Mouse (Mus musculus) gastrocnemius, postnatal 4 days (tissue): Measurements from ENCODE around the gene Taf6l. TPM values are rescaled to one million over a fixed set of nuclear protein-coding genes. Genes with fewer than 3 reads are reported as not detected.

Source experiments
- DNase-seq, 2 experiments: peaks; one replicate each; pipeline ENCODE4 v3.0.0; 2021 to 2022; ENCODE audit warnings: low spot score in 2 of 2, mixed read lengths in 2 of 2
- long read RNA-seq, 2 experiments: library from polyadenylated mRNA; stranded (forward); transcript quantifications; one replicate each; pipeline ENCODE4 v2.0.0; 2021
- total RNA-seq, 2 experiments: library from RNA; stranded (reverse); gene quantifications; 2 replicates each; pipeline ENCODE4 v1.2.3; 2021

Taf6l gene
- 10 to 100 TPM; 15.5 to 16.9 TPM for total RNA-seq
- long read RNA-seq, experiment 1, transcript Taf6l-205 (12 exons, 2,065 nt) = major isoform, 22 of 27 reads
- long read RNA-seq, experiment 1, partial matches to known transcripts = 1 of 27 reads
- long read RNA-seq, experiment 1, other reads (novel, unspliced or antisense) = 3 of 27 reads
- long read RNA-seq, experiment 2, transcript Taf6l-205 (12 exons, 2,065 nt) = major isoform, 22 of 36 reads
- long read RNA-seq, experiment 2, transcript Taf6l-210 (11 exons, 2,006 nt) = minor isoform, 7 of 36 reads
- long read RNA-seq, experiment 2, partial matches to known transcripts = 1 of 36 reads
- long read RNA-seq, experiment 2, other reads (novel, unspliced or antisense) = 5 of 36 reads

DNA sequence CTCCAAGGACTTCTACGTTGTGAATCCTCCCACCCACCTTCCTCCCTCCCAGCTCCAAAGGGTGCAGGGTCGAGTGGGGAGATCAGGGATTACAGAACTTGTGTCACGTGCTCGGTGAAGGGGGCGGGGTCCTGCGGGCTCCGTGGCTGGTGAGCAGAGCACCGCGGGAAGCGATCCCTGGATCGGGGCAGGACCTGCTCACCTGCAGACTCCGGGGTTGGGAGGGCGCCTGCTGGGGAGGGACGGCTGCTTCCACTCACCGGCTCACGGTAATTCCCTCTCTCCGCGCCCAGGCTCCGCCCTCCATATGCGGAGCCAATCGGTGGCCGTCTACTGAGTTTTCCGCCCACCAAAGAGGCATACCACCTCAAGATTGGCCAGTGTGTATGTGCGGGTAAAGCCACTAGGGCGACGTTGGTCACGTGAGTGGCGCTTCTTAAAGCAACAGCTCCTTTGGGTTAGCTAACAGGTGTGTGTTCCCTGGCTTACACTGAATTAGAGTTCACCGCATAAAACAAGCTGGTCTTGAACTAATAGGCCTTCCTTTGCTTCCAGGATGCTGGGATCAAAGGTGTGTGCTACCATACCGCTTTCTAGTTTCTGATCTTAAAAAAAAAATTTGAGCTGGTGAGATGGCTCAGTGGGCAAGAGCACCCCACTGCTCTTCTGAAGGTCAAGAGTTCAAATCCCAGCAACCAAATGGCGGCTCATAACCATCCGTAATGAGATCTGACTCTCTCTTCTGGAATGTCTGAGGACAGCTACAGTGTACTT lies at the start of gene Taf6l:
Taf6l (minus strand) TSS at position 410 of the 774 bp plus-strand sequence.
- peak; percentile 54 to 86 for DNase-seq

DNA sequence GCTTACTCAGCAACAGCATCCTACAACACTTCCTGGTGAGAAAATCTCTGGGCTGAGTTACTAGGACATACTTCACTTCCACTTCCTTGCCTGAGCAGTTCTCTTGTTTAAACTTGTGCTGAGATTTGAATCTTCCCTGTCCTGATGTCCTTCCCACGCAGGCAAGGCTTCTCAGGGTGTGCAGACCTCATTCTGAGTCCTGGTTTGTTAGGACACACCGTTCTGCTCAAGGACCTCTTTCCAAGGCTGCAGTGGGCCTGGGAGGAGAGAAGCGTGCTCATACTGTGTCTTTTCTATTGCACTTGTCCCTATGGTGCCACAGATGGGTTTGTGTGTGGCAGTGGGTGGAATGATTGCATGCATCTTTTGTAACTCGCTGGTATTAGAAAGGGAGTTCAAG lies 46.8 kb upstream of the Taf6l start:
- no peak for DNase-seq

DNA sequence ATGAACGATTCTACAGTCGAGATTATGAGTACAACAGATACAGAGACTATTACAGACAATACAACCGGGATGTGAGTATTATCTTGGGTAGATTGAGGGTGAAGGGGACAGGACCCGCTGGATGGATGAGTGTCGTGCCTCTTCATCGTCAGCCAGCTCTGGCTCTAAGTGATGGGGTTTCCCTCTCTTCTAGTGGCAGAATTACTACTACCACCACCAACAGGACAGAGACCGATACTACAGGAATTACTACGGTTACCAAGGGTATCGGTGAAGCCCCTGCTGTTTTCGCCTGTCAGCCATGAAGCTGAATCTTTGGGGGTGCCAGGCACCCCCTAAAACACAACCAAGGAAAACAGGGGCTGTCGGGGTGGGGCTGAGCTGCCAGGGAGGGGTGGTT lies 45.0 kb upstream of the Taf6l start:
- DNase-seq = no peak

DNA sequence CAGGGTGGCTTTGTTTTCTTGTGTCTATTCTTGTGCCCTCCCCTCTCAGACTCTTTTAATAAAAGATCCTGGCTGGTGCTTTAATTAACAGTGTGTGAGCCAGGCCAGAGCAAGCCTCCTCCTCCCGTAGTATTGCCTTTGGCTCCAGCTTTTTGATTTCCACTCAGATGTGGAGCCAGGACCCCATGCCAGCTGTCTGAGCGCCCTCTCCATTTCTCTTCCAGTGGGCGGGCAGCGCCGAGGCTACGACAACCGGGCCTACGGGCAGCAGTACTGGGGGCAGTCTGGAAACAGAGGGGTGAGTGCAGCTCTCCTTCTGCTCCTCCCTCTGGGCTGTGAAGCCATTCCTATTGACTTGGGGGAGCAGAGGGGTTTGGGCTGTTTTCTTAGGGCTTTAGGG lies 44.4 kb upstream of the Taf6l start:
- DNase-seq = no peak

DNA sequence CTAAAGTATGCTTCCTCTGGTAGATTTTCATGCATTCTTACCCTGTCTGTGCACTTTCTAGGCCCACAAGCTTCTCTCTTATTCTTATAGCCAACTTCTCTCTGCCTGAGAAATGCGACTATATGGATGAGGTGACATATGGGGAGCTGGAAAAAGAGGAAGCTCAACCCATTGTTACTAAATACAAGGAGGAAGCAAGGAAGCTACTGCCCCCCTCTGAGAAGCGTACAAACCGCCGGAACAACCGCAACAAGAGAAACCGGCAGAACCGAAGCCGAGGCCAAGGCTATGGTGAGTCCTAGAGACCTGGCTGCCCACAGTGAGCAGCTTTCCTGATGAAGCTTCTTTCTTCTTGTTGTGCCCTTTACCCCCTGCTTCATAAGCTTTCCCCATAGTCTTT lies 43.4 kb upstream of the Taf6l start, which contains the start of gene AC129217.1:
AC129217.1 (plus strand) TSS at position 114 of the 400 bp plus-strand sequence.
- no peak for DNase-seq

DNA sequence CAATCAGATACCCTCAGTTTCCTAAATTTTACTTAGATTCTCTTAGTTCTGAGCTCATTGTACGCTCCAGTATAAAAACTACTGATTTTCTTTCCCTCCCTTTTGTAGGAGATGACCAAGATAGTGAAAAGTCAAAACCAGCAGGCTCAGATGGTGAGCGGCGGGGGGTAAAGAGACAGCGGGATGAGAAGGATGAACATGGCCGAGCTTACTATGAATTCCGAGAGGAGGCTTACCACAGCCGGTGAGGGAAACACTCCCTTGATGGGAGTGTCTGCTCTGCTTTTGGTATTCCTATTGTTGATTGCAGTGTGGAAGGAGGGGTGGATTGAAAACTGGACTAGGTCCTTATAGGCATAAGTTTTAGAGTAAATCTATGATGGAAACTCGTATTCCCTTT lies 36.5 kb upstream of the Taf6l start:
- no peak for DNase-seq

DNA sequence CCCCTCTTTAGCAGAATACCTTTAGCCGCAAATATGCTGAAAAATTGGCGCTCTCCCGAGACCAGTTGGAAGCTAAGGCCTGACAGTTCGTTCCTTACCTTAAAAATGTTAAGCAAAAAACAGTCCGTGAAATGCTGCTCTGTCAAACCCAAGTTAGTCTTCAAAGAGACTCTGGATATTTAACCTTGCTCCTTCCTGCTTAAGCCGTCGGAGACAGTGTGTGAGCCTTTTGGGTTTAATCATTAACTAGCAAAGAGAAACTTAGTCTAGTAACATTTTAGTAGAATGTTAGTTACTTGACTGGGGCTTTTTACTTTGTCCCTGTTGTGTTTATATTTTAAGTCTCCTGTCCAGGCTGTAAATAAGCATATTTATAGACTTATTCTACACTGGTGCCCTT lies 34.9 kb upstream of the Taf6l start:
- DNase-seq = no peak

DNA sequence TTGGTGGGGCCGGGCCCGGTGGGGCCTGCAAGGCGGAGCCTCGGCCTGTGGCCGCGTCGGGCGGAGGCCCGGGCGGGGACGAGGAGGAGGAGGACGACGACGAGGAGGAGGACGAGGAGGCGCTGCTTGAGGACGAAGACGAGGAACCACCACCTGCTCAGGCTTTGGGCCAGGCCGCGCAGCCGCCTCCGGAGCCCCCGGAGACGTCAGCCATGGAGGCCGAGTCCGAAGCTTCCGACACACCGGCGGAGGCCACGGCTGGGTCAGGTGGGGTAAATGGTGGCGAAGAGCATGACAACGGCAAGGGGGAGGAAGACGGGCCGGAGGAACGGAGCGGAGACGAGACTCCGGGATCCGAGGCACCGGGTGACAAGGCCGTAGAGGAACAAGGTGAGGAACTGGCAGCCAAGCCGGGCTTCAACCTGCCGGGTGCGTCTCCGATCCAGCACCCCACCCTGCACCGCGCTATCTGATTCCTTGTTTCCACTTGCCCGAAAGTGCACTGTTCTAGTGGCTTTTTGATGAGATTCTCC lies 34.3 kb upstream of the Taf6l start:
- DNase-seq = no peak

DNA sequence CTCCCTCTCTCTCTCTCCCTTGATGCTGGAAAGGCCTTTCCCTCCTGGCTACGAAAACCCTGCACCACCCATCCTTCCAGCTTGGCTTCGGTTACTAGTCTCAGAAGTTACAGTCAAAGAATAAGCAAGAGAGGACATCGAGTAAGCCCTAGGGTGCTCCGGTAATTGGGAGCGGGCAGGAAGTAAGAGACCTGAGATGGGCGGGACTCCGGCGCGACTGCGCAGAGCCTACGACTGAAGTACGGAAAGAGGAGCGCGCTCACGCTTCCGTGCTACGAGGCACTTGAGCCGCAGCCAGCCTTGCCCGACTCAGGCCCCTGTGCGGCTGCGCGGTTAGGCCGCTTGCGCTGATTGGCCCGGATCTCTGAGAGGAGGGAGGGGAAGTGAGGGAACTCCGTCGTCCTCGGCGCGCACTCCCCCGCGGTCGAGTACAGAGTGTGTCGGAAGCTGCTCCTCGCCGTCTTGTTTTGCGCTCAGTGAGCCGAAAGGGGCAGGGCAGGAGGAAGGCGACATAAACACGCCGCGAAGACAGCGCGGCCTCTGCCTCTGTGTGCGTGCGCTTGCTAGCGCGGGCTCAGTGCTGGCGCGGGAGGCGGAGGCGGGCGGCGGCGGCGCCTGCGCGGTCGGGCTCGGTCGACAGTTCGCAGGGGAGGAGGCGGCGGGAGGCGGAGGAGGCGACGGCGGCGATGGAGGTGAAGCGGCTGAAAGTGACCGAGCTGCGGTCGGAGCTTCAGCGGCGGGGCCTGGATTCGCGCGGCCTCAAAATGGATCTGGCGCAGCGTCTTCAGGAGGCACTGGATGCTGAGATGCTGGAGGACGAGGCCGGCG lies 33.6 kb upstream of the Taf6l start, which contains the start of gene Hnrnpul2:
Hnrnpul2 (plus strand) TSS at position 415 of the 828 bp plus-strand sequence.
- DNase-seq = peak; percentile 96 to 99

DNA sequence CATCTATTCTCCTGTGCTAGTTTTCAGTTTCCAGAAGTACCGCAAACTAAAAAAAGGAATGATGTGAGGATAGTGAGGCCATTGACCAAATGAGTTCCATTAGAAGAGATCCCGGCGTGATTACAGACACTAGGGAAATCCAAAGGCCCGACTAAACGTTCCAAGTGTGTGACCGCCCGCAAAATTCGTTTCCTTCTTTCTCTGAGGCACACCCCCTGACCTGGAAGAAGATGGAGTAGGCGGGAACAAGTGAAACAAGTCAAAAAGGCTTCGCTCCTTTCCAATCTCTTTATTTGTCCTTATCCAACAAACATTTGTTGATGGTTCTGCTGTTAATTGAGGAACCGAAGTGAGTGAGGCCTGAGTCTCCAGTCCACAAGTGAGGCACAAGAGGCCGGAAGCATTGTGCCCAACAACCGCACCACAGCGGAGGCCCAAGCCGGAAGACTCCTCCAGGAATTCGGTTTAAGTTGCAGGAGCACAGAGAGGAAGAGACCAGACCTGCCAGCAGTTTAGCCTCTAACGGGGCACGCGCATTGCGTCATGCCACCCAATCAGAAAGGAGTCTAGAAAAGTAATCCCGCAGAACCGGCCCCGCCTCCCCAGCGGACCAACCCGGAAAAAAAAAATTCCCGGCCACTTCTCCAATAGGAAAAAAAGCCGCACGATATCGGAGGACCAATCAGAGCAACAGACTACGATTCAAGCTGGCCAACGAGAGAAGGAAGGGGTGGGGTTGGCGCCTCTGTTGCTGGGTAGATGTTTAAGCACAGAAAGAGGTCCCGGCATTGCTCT lies 32.8 kb upstream of the Taf6l start, which contains the start of gene Ttc9c:
Ttc9c (minus strand) TSS at position 533 of the 795 bp plus-strand sequence.
- peak; percentile 86 to 95 for DNase-seq

DNA sequence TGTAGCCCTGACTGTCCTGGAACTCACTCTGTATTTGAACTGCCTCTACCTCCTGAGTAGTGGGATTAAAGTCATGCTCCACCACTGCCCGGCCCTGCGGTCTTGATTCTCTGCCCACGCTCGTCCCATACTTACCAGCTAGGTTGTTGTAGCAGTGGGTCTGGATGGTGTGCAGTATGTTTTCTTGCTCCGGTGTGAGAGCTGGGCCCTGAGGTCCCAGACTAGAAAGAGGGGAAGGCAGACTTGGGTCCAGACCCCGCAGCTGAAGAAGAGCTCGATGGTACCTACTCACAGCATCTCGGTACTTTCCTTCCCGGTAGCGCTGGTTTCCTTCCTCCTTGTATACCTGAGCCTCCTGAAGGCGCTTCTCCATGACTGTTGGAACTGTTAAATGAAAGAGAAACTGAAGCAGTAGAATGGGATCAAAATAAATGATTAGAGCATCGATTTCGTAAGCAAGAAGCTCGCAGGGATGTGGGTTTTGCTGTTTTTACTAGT lies 32.1 kb upstream of the Taf6l start:
- DNase-seq = no peak

DNA sequence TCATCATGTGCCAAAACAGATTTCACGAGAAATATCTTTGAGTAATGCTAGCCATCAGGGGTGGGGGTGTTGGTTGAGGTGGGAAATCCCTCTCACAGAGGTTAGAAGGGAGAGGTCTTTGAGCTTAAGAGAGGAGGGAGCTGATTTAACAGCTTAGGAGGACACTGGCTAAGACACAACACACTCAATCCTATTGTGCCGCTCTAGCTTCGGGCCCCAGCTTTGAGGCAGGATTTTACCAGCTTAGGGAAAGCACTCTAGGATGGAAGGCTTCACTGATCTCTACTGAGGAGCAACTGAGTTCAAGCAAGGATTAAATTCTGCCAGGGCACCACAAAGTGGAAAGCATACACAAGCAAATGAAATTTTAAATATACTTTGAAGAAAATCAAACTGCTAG lies 30.8 kb upstream of the Taf6l start:
- no peak for DNase-seq

DNA sequence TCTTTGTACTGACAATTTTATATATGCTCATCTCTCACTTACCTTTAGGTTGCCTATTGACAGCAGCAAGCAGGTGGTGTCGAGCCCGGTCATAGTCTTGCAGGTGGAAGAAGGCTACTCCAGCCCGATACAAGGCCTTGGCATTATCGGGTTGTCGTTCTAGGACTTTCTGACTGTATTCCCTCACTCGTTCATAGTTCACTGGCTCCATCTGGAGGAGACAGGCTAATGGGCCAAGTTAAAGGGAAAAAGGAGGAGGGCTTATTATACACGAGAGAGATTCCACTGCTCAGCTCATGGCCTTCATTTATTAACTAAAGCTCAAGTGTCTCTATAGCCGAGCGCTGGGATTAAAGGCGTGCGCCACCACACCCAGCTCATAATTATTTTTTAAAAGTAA lies 29.6 kb upstream of the Taf6l start:
- no peak for DNase-seq

DNA sequence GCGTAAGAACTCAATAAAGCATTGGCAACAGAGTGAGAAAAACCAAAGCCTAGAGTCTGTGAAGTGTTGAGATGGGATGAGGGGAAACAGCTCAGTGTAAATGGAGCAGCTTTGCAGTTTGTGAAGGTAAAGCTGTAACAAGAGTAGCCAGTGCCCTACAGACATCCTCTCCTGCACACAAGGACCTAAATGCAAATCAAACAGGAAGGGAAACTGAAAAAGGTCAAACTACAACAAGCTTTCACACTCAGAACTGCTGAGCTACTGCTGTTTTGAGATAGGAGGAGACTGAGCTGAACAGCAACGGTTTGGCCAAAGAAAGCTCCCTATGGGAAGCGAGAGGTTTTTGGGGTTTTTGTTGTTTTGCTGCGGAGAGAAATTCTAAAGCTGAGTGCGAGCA lies 20.6 kb upstream of the Taf6l start:
- DNase-seq = no peak

DNA sequence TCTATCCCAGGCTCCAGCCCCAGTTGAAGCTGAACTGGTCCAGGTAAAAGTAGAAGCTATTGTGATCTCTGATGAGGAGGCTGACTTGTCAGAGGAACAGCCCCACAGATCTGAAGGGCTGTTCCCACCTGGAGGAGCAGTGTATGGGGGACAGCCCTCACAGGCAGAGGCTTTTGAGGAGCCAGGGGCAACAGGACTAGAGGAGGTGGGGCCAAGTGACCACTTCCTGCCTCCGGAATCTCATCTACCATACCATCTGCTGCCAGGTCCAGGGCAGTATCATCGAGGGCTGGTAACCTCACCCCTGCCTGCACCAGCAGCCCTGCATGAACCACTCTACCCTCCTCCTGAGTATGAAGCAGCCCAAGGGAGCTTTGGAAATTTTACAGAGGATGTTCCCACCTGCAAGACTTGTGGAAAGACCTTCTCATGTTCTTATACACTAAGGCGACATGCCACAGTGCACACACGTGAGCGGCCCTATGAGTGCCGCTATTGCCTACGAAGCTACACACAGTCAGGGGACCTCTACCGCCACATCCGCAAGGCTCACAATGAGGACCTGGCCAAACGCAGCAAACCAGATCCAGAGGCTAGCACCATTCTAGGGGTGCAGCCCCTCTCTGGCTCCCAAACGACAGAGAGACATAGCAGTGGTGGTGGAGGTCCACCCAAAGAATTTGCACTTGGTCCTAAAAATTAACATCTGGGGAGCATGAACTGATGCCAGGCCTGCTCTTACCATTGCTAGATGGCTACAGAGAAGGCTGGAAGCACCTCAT lies 17.9 kb upstream of the Taf6l start:
- DNase-seq = no peak

DNA sequence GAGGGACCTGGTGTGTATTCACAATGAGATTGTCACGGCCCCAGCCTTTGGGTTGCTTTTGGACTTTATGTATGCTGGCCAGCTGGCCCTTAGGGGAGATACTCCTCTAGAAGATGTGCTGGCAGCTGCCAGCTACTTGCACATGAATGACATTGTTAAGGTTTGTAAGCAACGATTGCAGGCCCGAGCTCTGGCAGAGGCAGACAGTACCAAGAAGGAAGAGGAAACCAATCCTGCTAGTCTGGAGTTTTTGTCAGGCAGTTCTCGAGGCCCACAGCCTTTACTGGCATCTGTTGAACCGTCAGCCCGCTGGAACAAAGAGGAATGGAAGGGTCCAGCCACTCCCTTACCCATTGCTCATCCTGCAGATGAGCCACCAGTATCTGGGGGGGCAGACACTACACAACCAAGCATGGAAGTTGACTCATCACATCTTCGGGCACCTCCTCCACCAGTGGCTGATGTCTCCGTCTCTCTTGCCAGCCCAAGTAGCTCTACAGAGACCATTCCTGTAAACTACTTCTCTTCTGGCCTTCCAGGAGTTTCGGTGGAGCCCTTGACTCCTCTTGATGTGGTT lies 17.1 kb upstream of the Taf6l start:
- DNase-seq = no peak

DNA sequence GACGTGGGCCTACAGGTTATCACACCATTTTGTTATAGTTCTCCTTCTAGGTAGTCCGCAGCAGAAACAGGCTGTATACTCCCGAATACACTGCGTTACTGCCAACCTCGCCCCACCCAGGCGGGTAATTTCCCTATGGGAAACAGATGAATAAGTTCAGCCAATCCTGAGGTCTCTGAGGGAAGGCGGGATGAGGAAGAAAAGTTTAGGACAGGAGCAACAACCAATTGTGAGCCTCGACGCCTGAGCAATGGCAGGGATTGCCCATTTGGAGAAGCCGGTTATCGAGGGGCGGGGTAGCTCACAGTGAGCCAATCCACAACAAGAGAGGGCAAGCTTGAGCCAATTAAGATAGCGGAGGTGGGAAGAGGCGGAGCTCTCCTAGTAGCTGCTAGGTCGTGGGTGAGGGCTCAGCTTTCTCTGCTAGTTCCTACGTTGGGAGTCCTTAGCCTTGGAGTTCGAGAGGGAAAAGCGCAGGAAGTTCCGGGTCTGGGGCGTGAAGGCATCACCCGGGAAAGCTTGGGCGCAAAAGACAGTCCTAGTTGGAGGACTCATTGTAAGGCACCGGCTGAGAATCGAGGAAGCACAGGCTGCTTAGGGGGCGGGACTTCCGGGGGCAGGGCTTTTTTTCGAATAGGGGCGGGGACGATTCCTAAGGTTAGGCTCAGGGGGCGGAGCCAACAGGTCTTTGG lies 16.1 kb upstream of the Taf6l start, which contains the start of gene Zbtb3:
Zbtb3 (plus strand) TSS at position 426 of the 692 bp plus-strand sequence.
- DNase-seq = peak; percentile 72 to 88

DNA sequence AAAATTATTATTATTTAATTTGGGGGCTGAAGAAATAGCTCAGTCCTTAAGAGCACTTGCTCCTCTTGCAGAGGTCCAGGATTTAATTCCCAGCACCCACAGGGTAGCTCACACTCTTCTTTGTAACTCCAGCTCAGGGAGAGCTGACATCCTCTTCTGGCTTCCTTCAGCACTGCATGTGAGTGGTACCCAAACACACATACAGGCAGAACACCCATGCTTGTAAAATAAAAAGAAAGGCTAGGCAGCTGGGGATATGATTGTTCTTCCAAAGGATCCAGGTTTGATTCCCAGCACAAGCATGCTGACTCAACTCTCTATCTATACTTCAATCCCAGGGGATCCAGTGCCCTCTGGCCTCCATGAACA lies 12.7 kb upstream of the Taf6l start:
- no peak for DNase-seq
